Mouse (Mus musculus) naive thymus-derived CD4-positive, alpha-beta T cell, adult 5 months (primary cell): ENCODE results near the gene Fam129b. TPM values are rescaled to one million over a fixed set of nuclear protein-coding genes. Genes with fewer than 3 reads are reported as not detected.

ENCODE experiments used
- polyA plus RNA-seq: library from polyadenylated mRNA; unstranded; fragments of 100-300 nt; shearing (Covaris generic); gene quantifications from one replicate; pipeline ENCODE4 v1.2.1, GENCODE M21; 2017

Gene Fam129b
- polyA plus RNA-seq: 0.19 TPM

GRCm38 (mm10) chr2:32875675-32876489, at the start of gene Fam129b:
TSS of gene Fam129b (plus strand) at chr2:32876114.

GRCm38 (mm10) chr2:32846805-32847467, 29.0 kb upstream of the Fam129b start, which contains the start of gene Stxbp1:
TSS of gene Stxbp1 (minus strand) at chr2:32847245.

GRCm38 (mm10) chr2:32961192-32961995, 85.5 kb downstream of the Fam129b start, which contains the start of the genes Rpl12 and Lrsam1:
TSS of gene Rpl12 (plus strand) at chr2:32961559.
TSS of gene Lrsam1 (minus strand) at chr2:32961614.

Other genes with a start within 250 kb of the Fam129b start
- 0.26 TPM for gene Eng, start 229.5 kb upstream of the Fam129b start, polyA plus RNA-seq
- 26.8 TPM for gene Fpgs, start 172.0 kb upstream of the Fam129b start, polyA plus RNA-seq
- 190 TPM for gene Cdk9, start 163.0 kb upstream of the Fam129b start, polyA plus RNA-seq
- 58.0 TPM for gene Sh2d3c, start 155.1 kb upstream of the Fam129b start, polyA plus RNA-seq
- not detected for gene 6330409D20Rik, start 135.1 kb upstream of the Fam129b start, polyA plus RNA-seq
- gene Tor2a, start 118.9 kb upstream of the Fam129b start, polyA plus RNA-seq: 41.5 TPM
- gene Ttc16, start 100.5 kb upstream of the Fam129b start, polyA plus RNA-seq: not detected
- gene Ptrh1, start 100.3 kb upstream of the Fam129b start, polyA plus RNA-seq: 3.1 TPM
- gene Cfap157, start 91.7 kb upstream of the Fam129b start, polyA plus RNA-seq: not detected
- 2.5 TPM for gene Stxbp1, start 28.9 kb upstream of the Fam129b start, polyA plus RNA-seq
- 59.9 TPM for gene Rpl12, start 85.4 kb downstream of the Fam129b start, polyA plus RNA-seq
- 5.2 TPM for gene Lrsam1, start 85.5 kb downstream of the Fam129b start, polyA plus RNA-seq
- gene Slc2a8, start 106.0 kb downstream of the Fam129b start, polyA plus RNA-seq: 9.6 TPM